Mouse (Mus musculus) large intestine, adult 2 months (tissue): ENCODE data around the gene Igfals. TPM values are rescaled to one million over a fixed set of nuclear protein-coding genes. Genes with fewer than 3 reads are reported as not detected.

Source experiments
- DNase-seq: peaks from one replicate; pipeline ENCODE4 v3.0.0-alpha.2; 2012; ENCODE audit warnings: low read depth, low spot score
- WGBS: fragments of 180-500 bp; shearing (Covaris S2); methylation state at CpG from one replicate; pipeline ENCODE4 v1.1.7; 2018; 5-methylcytosine and 5-hydroxymethylcytosine counted together
- polyA plus RNA-seq: library from polyadenylated mRNA; depleted of rRNA; stranded (reverse); fragments of >200 nt; gene quantifications from 2 replicates; pipeline ENCODE4 v1.2.3, GENCODE M21; 2012; rRNA removed

Gene Igfals
- polyA plus RNA-seq, 1 experiment: 1.4 TPM

DNA sequence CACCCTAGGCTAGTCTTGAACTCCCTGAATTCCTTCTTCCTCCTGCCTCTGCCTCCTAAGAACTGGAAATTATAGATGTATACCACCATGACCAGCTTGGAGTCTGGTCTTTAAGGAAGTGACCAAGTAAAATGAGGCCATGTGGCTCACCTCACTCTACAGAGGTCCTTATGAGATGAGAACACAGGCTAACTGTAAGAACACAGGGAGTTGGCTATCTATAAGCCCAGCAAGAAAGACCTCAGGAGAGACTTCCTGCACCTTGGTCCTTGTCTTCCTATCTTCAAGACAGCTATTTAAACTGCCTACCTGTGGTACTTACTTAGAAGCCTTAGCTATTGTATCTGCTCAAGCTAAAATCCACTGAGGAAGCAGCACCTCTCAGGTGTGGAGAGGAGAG, 48.2 kb downstream of the Igfals start:
- DNase-seq: no peak

DNA sequence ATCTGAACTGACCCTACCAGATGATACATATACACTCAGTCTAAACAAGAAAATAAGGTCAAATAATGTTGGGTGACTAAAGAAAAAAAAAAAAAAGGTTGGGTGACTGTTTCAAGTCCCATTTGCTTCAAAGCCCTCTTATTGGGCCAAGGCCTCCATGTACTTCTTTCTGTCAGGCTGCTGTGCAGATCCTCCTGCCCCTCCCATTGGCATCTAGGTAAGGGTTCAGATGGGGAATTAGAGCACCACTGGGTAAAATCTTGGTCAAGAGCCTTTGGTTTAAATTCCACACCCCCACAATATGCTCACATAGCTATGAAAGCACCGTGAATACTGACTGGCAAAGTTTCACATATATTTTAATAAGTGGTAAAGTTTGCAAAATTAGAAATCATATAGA, 57.4 kb downstream of the Igfals start:
- WGBS: 95% methylated on average over 1 of the region's 1 CpGs
- no peak for DNase-seq

DNA sequence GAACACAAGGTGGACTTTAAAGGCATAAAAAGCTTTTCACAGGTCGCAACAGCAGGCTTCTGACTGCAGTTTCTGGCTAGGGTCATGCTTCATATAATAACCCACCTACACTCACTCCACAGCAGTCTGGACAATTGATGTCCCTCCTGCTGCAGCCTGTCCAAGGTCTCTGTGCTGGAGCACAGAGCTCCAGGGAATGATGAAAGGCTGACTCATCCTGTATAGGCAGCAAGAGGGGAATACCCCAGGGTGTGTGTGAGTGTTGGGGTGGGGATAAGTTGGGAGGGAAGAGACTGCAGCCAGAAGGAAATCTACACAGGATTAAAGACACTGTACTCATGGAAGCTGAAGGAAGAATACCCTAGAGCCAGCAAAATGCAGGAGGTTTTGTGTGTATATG, 63.7 kb downstream of the Igfals start:
- WGBS: 77% methylated on average over 1 of the region's 1 CpGs
- DNase-seq: no peak

Other genes with a start within 250 kb of the Igfals start
- 84.7 and 109 TPM in 2 replicates for gene Tsc2, start 233.4 kb upstream of the Igfals start, polyA plus RNA-seq
- gene Nthl1, start 233.3 kb upstream of the Igfals start, polyA plus RNA-seq: 7.3 and 7.5 TPM in 2 replicates
- gene Slc9a3r2, start 215.7 kb upstream of the Igfals start, polyA plus RNA-seq: 30.0 and 37.4 TPM in 2 replicates
- gene Npw, start 207.5 kb upstream of the Igfals start, polyA plus RNA-seq: not detected in 2 replicates
- 52.1 and 78.3 TPM in 2 replicates for gene Zfp598, start 196.3 kb upstream of the Igfals start, polyA plus RNA-seq
- gene Syngr3, start 176.0 kb upstream of the Igfals start, polyA plus RNA-seq: 1.8 and 2.7 TPM in 2 replicates
- gene Gfer, start 169.8 kb upstream of the Igfals start, polyA plus RNA-seq: 22.8 and 22.9 TPM in 2 replicates
- 181 and 212 TPM in 2 replicates for gene Noxo1, start 169.8 kb upstream of the Igfals start, polyA plus RNA-seq
- 46.1 and 51.7 TPM in 2 replicates for gene Tbl3, start 158.3 kb upstream of the Igfals start, polyA plus RNA-seq
- 0.12 and 0.35 TPM in 2 replicates for gene Rnf151, start 147.9 kb upstream of the Igfals start, polyA plus RNA-seq
- gene Rps2, start 147.9 kb upstream of the Igfals start, polyA plus RNA-seq: 3,715 and 4,974 TPM in 2 replicates
- 371 and 397 TPM in 2 replicates for gene Ndufb10, start 141.5 kb upstream of the Igfals start, polyA plus RNA-seq
- gene Rpl3l, start 138.2 kb upstream of the Igfals start, polyA plus RNA-seq: 0.10 and 0.22 TPM in 2 replicates
- 96.0 and 103 TPM in 2 replicates for gene Msrb1, start 129.4 kb upstream of the Igfals start, polyA plus RNA-seq
- 0.98 and 1.7 TPM in 2 replicates for gene Hs3st6, start 113.0 kb upstream of the Igfals start, polyA plus RNA-seq
- 0.05 TPM in 1 of 2 replicates, not detected in the other for gene Meiob, start 61.7 kb upstream of the Igfals start, polyA plus RNA-seq
- gene Hagh, start 25.9 kb upstream of the Igfals start, polyA plus RNA-seq: 105 and 239 TPM in 2 replicates
- 54.7 and 121 TPM in 2 replicates for gene Fahd1, start 15.6 kb upstream of the Igfals start, polyA plus RNA-seq
- gene Nubp2, start 20.4 kb downstream of the Igfals start, polyA plus RNA-seq: 37.3 and 41.3 TPM in 2 replicates
- gene Spsb3, start 20.6 kb downstream of the Igfals start, polyA plus RNA-seq: 57.4 and 70.5 TPM in 2 replicates
- 21.6 and 34.0 TPM in 2 replicates for gene Eme2, start 29.1 kb downstream of the Igfals start, polyA plus RNA-seq
- gene Mrps34, start 29.1 kb downstream of the Igfals start, polyA plus RNA-seq: 119 and 144 TPM in 2 replicates
- 61.2 and 62.9 TPM in 2 replicates for gene Nme3, start 30.5 kb downstream of the Igfals start, polyA plus RNA-seq
- 41.0 and 69.6 TPM in 2 replicates for gene Mapk8ip3, start 71.0 kb downstream of the Igfals start, polyA plus RNA-seq
- gene Jpt2, start 94.7 kb downstream of the Igfals start, polyA plus RNA-seq: 35.4 and 42.4 TPM in 2 replicates
- gene Cramp1l, start 149.8 kb downstream of the Igfals start, polyA plus RNA-seq: 8.0 and 15.1 TPM in 2 replicates
- 7.8 and 9.4 TPM in 2 replicates for gene Ift140, start 150.1 kb downstream of the Igfals start, polyA plus RNA-seq
- gene Tmem204, start 217.6 kb downstream of the Igfals start, polyA plus RNA-seq: 16.7 and 18.5 TPM in 2 replicates
- gene Telo2, start 250.0 kb downstream of the Igfals start, polyA plus RNA-seq: 9.4 and 12.2 TPM in 2 replicates